Mouse (Mus musculus) ES-Bruce4 (cell line): ENCODE measurements around the gene Dcakd. TPM values are rescaled to one million over a fixed set of nuclear protein-coding genes. Genes with fewer than 3 reads are reported as not detected.

Experiments
- H3K27ac ChIP-seq: 2 replicates; pipeline ENCODE4 v1.5.1; 2012; ENCODE audit warnings: low read length, inconsistent platforms; ENCODE audit not compliant: insufficient read depth
- H3K27me3 ChIP-seq: 2 replicates; pipeline ENCODE4 v1.6.1; 2012; ENCODE audit warnings: mild to moderate bottlenecking, low read length, inconsistent platforms; ENCODE audit not compliant: control insufficient read depth, poor library complexity, insufficient read depth, severe bottlenecking
- H3K36me3 ChIP-seq: 2 replicates; pipeline ENCODE4 v1.6.1; 2012; ENCODE audit warnings: inconsistent platforms, mild to moderate bottlenecking, low read length, moderate library complexity; ENCODE audit not compliant: control insufficient read depth, poor library complexity, insufficient read depth, severe bottlenecking
- H3K4me1 ChIP-seq: one replicate; pipeline ENCODE4 v1.8.1; 2011; ENCODE audit warnings: low read length; ENCODE audit not compliant: control insufficient read depth, insufficient read depth
- H3K4me3 ChIP-seq: 2 replicates; pipeline ENCODE4 v1.5.1; 2011; ENCODE audit warnings: low read depth, mild to moderate bottlenecking, low read length
- H3K9ac ChIP-seq: 2 replicates; pipeline ENCODE4 v1.6.1; 2012; ENCODE audit warnings: low read depth, mild to moderate bottlenecking, inconsistent platforms; ENCODE audit not compliant: poor library complexity, severe bottlenecking
- H3K9me3 ChIP-seq: replicated peaks from 2 replicates; pipeline ENCODE4 v1.6.1; 2012; ENCODE audit warnings: mild to moderate bottlenecking, low read length, inconsistent platforms; ENCODE audit not compliant: control insufficient read depth, poor library complexity, insufficient read depth, severe bottlenecking
- CTCF ChIP-seq: IDR thresholded peaks from one replicate; pipeline ENCODE4 v1.8.1; 2011; ENCODE audit warnings: low read depth, low read length
- EP300 ChIP-seq: IDR thresholded peaks from 2 replicates; pipeline ENCODE4 v1.6.1; 2011; ENCODE audit warnings: low read depth, low read length; ENCODE audit not compliant: insufficient read depth
- POLR2A ChIP-seq: IDR thresholded peaks from one replicate; pipeline ENCODE4 v1.8.1; 2011; ENCODE audit warnings: low read length; ENCODE audit not compliant: insufficient read depth
- polyA plus RNA-seq: library from polyadenylated mRNA; stranded (reverse); fragments of >200 nt; gene quantifications from 2 replicates; pipeline ENCODE4 v1.2.4, GENCODE M21; 2011; ENCODE audit warnings: low read depth; ENCODE audit not compliant: missing spikeins, insufficient read depth, insufficient read length

The Dcakd gene
- polyA plus RNA-seq, 1 experiment: 120 TPM

- Histone ChIP-seq H3K27ac (peak overlapping the region; percentile 1; the same call in 1 of the 2 replicates), H3K4me1 (no peaks in the 10 kb centered on the region), H3K9ac (no peak overlapping the region), H3K36me3 (peaks cover 55% of the 10 kb centered on the region), H3K9me3 (no peaks in the 10 kb centered on the region), H3K4me3 (no peak overlapping the region), H3K27me3 (no peaks in the 10 kb centered on the region)
- TF ChIP-seq EP300 (no peak), POLR2A (no peak), CTCF (no peak)
These were observed 23.9 kb upstream of the Dcakd start for GRCm38 (mm10) chr11:103052078-103052477.

- TF ChIP-seq EP300 (no peak), CTCF (no peak), POLR2A (no peak)
These were observed 23.1 kb upstream of the Dcakd start for GRCm38 (mm10) chr11:103051249-103051691.

GRCm38 (mm10) chr11:103050153-103050552 is 22.0 kb upstream of the Dcakd start:
- Histone ChIP-seq H3K4me1 (no peaks in the 10 kb centered on the region), H3K27me3 (no peaks in the 10 kb centered on the region), H3K27ac (no peak overlapping the region), H3K4me3 (no peak overlapping the region), H3K36me3 (peaks cover 53% of the 10 kb centered on the region), H3K9me3 (no peaks in the 10 kb centered on the region), H3K9ac (no peak overlapping the region)
- no peak for TF ChIP-seq EP300
- no peak for TF ChIP-seq CTCF
- no peak for TF ChIP-seq POLR2A

More at GRCm38 (mm10) chr11:103051249-103051691, 23.1 kb upstream of the Dcakd start:
- H3K36me3 ChIP-seq: peaks cover 52% of the 10 kb centered on the region
- no peak overlapping the region for H3K9ac ChIP-seq
- H3K27me3 ChIP-seq: no peaks in the 10 kb centered on the region
- peak overlapping the region; percentile 1; the same call in 1 of the 2 replicates for H3K27ac ChIP-seq
- H3K9me3 ChIP-seq: no peaks in the 10 kb centered on the region
- no peak overlapping the region for H3K4me3 ChIP-seq
- no peaks in the 10 kb centered on the region for H3K4me1 ChIP-seq

- H3K9ac ChIP-seq: no peak overlapping the region
- TF ChIP-seq EP300 (no peak), POLR2A (no peak), CTCF (no peak)
- no peaks in the 10 kb centered on the region for H3K9me3 ChIP-seq
- no peak overlapping the region for H3K4me3 ChIP-seq
- H3K27ac ChIP-seq: no peak overlapping the region
- H3K27me3 ChIP-seq: no peaks in the 10 kb centered on the region
- peaks cover 56% of the 10 kb centered on the region for H3K36me3 ChIP-seq
- no peaks in the 10 kb centered on the region for H3K4me1 ChIP-seq
These were observed 21.5 kb upstream of the Dcakd start for GRCm38 (mm10) chr11:103049611-103050010.

GRCm38 (mm10) chr11:103046286-103046685 is 18.2 kb upstream of the Dcakd start:
- Histone ChIP-seq H3K27ac (0 out of 2 replicates have a peak overlapping the region, but pooled peaks have one; percentile 64), H3K36me3 (peaks cover 46% of the 10 kb centered on the region), H3K9ac (no peak overlapping the region), H3K4me1 (peaks cover 7% of the 10 kb centered on the region), H3K4me3 (no peak overlapping the region), H3K27me3 (no peaks in the 10 kb centered on the region), H3K9me3 (no peaks in the 10 kb centered on the region)
- TF ChIP-seq EP300 (no peak), POLR2A (no peak), CTCF (no peak)

GRCm38 (mm10) chr11:103043982-103044381 is 15.8 kb upstream of the Dcakd start:
- H3K9me3 ChIP-seq: no peaks in the 10 kb centered on the region
- peaks cover 7% of the 10 kb centered on the region for H3K4me1 ChIP-seq
- H3K36me3 ChIP-seq: peaks cover 35% of the 10 kb centered on the region
- no peak overlapping the region for H3K4me3 ChIP-seq
- peak overlapping the region; percentile 88 for H3K27ac ChIP-seq
- TF ChIP-seq POLR2A (no peak), CTCF (no peak)
- no peaks in the 10 kb centered on the region for H3K27me3 ChIP-seq
- no peak overlapping the region for H3K9ac ChIP-seq

- H3K9me3 ChIP-seq: no peaks in the 10 kb centered on the region
- TF ChIP-seq EP300 (peak; percentile 88), POLR2A (no peak)
- no peak overlapping the region for H3K4me3 ChIP-seq
- H3K9ac ChIP-seq: peak overlapping the region; percentile 59
- H3K36me3 ChIP-seq: peaks cover 37% of the 10 kb centered on the region
- H3K4me1 ChIP-seq: peaks cover 7% of the 10 kb centered on the region
- peak overlapping the region; percentile 92 for H3K27ac ChIP-seq
- H3K27me3 ChIP-seq: no peaks in the 10 kb centered on the region
These were observed 14.7 kb upstream of the Dcakd start for GRCm38 (mm10) chr11:103042828-103043227.
